Mouse (Mus musculus) intestine, embryonic 16.5 days (tissue): ENCODE measurements at regions not wholly inside any gene's neighbourhood (a gene's known extent, or its start where the extent isn't known, plus 50 kb on each side); places are given as distances from the start of the nearest gene placed in this dataset.
A peak's percentile ranks its signal among the peaks of the same experiment; 100 is the strongest.

Experiments
- ATAC-seq: fragments of 200-750 bp; cut with Nextera tagmentation; 2 replicates; pipeline ENCODE4 v1.8.0; 2017; ENCODE audit warnings: moderate TSS enrichment, moderate library complexity
- H3K27ac ChIP-seq: fragments of 300-500 bp; sonication (generic); 2 replicates; pipeline ENCODE4 v1.5.1; 2014; ENCODE audit warnings: mild to moderate bottlenecking, low read length
- H3K27me3 ChIP-seq: fragments of 300-500 bp; sonication (generic); replicated peaks from 2 replicates; pipeline ENCODE4 v1.6.1; 2014; ENCODE audit warnings: low read length, control low read depth, mixed read lengths; ENCODE audit not compliant: control insufficient read depth, insufficient read depth
- H3K36me3 ChIP-seq: fragments of 300-500 bp; sonication (generic); 2 replicates; pipeline ENCODE4 v1.6.1; 2014; ENCODE audit warnings: low read length, control low read depth; ENCODE audit not compliant: control insufficient read depth, insufficient read depth
- H3K4me1 ChIP-seq: fragments of 300-500 bp; sonication (generic); 2 replicates; pipeline ENCODE4 v1.6.1; 2014; ENCODE audit warnings: low read length, control low read depth, mixed read lengths; ENCODE audit not compliant: control insufficient read depth, insufficient read depth
- H3K4me2 ChIP-seq: fragments of 300-500 bp; sonication (generic); 2 replicates; pipeline ENCODE4 v1.6.1; 2014; ENCODE audit warnings: low read depth, low read length, control low read depth
- H3K4me3 ChIP-seq: fragments of 300-500 bp; sonication (generic); 2 replicates; pipeline ENCODE4 v1.5.1; 2014; ENCODE audit warnings: mild to moderate bottlenecking, low read length
- H3K9ac ChIP-seq: fragments of 300-500 bp; sonication (generic); 2 replicates; pipeline ENCODE4 v1.6.1; 2014; ENCODE audit warnings: low read depth, low read length
- H3K9me3 ChIP-seq: fragments of 300-500 bp; sonication (generic); 2 replicates; pipeline ENCODE4 v1.6.1; 2016; ENCODE audit warnings: low read length, control low read depth; ENCODE audit not compliant: control insufficient read depth
- WGBS: fragments of 180-500 bp; shearing (Covaris S2); extraction: QIAGEN DNeasy Blood & Tissue Kit; methylation state at CpG from one replicate; pipeline ENCODE4 v1.1.7; 2014; 5-methylcytosine and 5-hydroxymethylcytosine counted together

GRCm38 (mm10) chr2:137756220-137756619 lies 500.1 kb upstream of the Btbd3 start:
- Histone ChIP-seq H3K9me3 (no peaks in the 10 kb centered on the region), H3K36me3 (no peaks in the 10 kb centered on the region), H3K4me2 (no peak overlapping the region), H3K27me3 (no peaks in the 10 kb centered on the region), H3K4me3 (no peak overlapping the region), H3K4me1 (no peaks in the 10 kb centered on the region), H3K9ac (0 out of 2 replicates have a peak overlapping the region, but pooled peaks have one; percentile 33), H3K27ac (no peak overlapping the region)
- 0 out of 2 replicates have a peak, but pooled peaks have one; percentile 9 for ATAC-seq
- WGBS: 4% methylated on average over 3 of the region's 3 CpGs

GRCm38 (mm10) chr2:137754481-137754880 lies 501.9 kb upstream of the Btbd3 start:
- H3K36me3 ChIP-seq: no peaks in the 10 kb centered on the region
- WGBS: 90% methylated on average over 3 of the region's 3 CpGs
- ATAC-seq: no peak
- no peak overlapping the region for H3K27ac ChIP-seq
- H3K4me2 ChIP-seq: no peak overlapping the region
- no peak overlapping the region for H3K4me3 ChIP-seq
- H3K27me3 ChIP-seq: no peaks in the 10 kb centered on the region
- H3K9ac ChIP-seq: no peak overlapping the region
- no peaks in the 10 kb centered on the region for H3K4me1 ChIP-seq
- H3K9me3 ChIP-seq: no peaks in the 10 kb centered on the region

DNA sequence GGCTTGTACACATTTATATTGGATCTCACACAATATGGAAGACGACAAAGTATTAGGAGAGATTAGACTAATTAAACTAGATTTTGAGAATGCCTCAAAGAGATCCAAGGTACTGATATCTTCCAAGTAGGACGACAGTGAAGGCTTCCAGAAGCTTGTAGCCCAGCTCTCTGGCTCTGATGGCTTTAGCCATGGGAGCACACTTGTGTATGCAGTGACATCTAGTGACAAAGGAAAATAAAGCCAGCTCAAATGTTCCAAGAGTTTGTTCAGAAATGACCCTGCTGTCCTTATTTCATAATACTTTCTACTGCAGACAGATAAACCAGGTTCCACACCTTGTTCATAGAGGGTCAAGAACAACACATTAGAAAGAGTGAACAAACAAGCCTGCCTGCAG lies 524.0 kb upstream of the Btbd3 start:
- no peaks in the 10 kb centered on the region for H3K36me3 ChIP-seq
- H3K4me3 ChIP-seq: no peak overlapping the region
- H3K9ac ChIP-seq: no peak overlapping the region
- no peak overlapping the region for H3K4me2 ChIP-seq
- WGBS: 3% methylated on average over 2 of the region's 2 CpGs
- no peaks in the 10 kb centered on the region for H3K4me1 ChIP-seq
- H3K9me3 ChIP-seq: no peaks in the 10 kb centered on the region
- H3K27ac ChIP-seq: no peak overlapping the region
- no peaks in the 10 kb centered on the region for H3K27me3 ChIP-seq
- ATAC-seq: 0 out of 2 replicates have a peak, but pooled peaks have one; percentile 38

DNA sequence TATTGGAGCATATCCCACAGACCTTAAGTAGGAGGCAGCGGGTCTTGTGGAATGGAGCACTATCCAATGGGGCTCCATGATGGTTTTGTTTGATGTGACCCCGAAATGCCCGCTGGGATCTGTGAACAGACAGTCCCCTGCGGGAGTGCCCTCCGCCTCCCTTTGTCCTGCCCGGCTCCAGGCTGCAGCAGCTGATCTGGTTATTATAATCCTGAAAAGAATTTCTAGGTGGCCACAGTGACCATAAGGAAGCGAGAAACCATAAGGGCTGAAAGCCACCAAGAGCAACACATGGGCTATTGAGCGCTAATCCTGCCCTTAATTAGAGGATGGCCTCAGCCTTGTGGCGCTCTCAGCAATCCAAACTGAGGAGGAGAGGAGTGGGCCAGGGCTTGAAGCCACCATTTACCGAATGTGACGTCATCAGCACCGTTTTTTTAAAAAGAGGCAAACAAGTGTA lies 525.9 kb upstream of the Btbd3 start:
- Histone ChIP-seq H3K4me1 (no peaks in the 10 kb centered on the region), H3K9ac (no peak overlapping the region), H3K27me3 (no peaks in the 10 kb centered on the region), H3K4me2 (no peak overlapping the region), H3K27ac (no peak overlapping the region), H3K36me3 (no peaks in the 10 kb centered on the region), H3K4me3 (no peak overlapping the region), H3K9me3 (no peaks in the 10 kb centered on the region)
- ATAC-seq: no peak
- WGBS: 78% methylated on average over 12 of the region's 12 CpGs

DNA sequence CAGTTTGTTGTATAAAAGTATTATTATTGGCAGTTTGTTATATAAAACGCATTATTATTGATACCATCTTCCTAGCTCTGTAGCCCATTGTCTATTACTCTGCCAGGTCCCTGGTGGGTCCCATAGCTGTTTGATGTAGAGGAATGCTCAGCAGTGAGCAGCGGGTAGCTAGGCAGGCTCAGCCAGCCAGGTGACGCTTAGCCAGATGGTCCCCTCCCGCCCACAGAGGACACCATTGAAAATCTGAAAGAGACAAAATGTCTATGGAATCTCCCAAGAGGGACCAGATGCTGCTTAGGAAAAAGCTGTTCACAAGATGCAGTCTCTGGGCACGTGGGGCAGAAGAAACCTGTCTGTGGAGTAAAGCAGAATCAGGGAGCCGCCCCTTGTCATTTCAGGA lies 526.5 kb upstream of the Btbd3 start:
- no peak overlapping the region for H3K27ac ChIP-seq
- no peak overlapping the region for H3K9ac ChIP-seq
- no peak for ATAC-seq
- no peaks in the 10 kb centered on the region for H3K27me3 ChIP-seq
- 78% methylated on average over 6 of the region's 6 CpGs for WGBS
- H3K4me2 ChIP-seq: no peak overlapping the region
- H3K9me3 ChIP-seq: no peaks in the 10 kb centered on the region
- H3K36me3 ChIP-seq: no peaks in the 10 kb centered on the region
- no peaks in the 10 kb centered on the region for H3K4me1 ChIP-seq
- H3K4me3 ChIP-seq: no peak overlapping the region

DNA sequence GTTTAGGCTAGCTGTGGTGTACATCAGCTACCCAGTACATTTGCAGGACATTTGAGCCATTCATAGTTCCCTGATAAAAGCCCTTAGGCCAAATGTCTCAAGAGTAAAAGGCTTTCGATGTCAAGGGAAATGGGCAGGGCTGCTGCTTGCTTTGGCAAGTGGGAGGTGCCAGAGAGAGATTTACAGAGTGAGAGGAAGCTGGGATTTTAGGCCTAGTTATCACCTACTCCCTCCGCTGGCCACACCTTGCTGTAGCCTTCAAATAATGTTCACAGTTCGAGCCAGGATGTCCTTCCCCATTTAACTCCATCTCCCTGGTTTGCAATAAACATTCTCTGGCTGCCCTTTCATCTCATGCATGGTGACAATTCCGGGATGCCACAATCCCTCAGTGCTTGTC lies 527.2 kb upstream of the Btbd3 start:
- no peaks in the 10 kb centered on the region for H3K36me3 ChIP-seq
- ATAC-seq: no peak
- H3K27me3 ChIP-seq: no peaks in the 10 kb centered on the region
- 42% methylated on average over 4 of the region's 4 CpGs for WGBS
- H3K4me2 ChIP-seq: no peak overlapping the region
- H3K9me3 ChIP-seq: no peaks in the 10 kb centered on the region
- no peak overlapping the region for H3K9ac ChIP-seq
- H3K4me3 ChIP-seq: no peak overlapping the region
- no peak overlapping the region for H3K27ac ChIP-seq
- no peaks in the 10 kb centered on the region for H3K4me1 ChIP-seq

DNA sequence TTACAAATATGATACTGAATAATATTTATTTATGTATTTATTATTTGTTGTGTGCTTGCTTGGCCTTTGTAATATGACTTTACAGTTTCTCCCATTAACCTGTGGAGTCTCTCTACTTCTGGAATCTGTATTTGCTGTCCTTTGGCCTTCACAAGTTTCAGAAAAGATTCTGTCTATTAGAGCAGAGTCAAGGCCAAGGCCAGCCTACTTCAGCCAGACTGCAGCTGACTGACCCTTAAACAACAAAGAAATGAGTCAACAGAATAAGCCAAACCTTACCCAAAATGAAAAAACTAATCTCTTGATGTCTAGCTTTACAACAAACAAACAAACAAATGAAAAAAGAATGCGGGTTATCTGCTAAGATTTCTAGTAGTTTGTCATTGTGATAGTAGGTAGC lies 532.7 kb upstream of the Btbd3 start:
- Histone ChIP-seq H3K9ac (no peak overlapping the region), H3K36me3 (no peaks in the 10 kb centered on the region), H3K4me2 (no peak overlapping the region), H3K9me3 (no peaks in the 10 kb centered on the region), H3K4me1 (no peaks in the 10 kb centered on the region), H3K27ac (no peak overlapping the region), H3K27me3 (no peaks in the 10 kb centered on the region), H3K4me3 (no peak overlapping the region)
- no peak for ATAC-seq
- WGBS: 90% methylated on average over 1 of the region's 1 CpGs

DNA sequence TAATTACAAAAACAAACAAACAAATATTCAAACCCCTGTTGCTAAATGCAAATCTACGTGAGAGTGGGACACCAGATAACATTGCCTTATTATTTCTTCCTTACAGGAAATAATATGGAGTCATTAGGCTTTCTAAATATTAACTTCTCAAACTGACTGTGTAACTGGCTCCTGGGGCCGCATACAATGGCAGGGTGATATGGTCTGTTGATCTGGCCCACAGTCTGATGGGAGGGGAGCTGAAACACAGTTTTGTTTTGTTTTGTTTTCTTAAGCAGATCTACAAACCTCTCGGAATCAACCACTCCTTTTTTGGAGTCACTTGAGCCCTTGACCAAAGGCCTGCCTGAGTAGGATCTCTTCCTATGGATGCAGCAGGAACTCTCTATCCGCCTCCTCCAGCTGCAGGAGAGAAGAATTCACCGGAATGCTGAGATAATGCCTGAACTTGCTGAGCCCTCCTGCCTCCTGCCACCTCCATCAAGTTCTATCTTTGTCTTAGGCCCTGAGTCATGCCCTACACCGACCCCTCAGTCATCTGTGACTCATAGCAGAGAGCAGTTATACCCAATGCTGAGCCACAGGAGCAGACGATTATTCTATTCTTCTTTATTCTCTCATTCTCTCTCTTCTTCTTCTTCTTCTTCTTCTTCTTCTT lies 534.5 kb upstream of the Btbd3 start:
- Histone ChIP-seq H3K4me1 (no peaks in the 10 kb centered on the region), H3K9me3 (no peaks in the 10 kb centered on the region), H3K9ac (no peak overlapping the region), H3K27ac (no peak overlapping the region), H3K36me3 (no peaks in the 10 kb centered on the region), H3K4me2 (no peak overlapping the region), H3K27me3 (no peaks in the 10 kb centered on the region), H3K4me3 (no peak overlapping the region)
- ATAC-seq: no peak
- 54% methylated on average over 7 of the region's 7 CpGs for WGBS

GRCm38 (mm10) chr2:137715891-137716290 lies 540.5 kb upstream of the Btbd3 start:
- 78% methylated on average over 2 of the region's 2 CpGs for WGBS
- Histone ChIP-seq H3K9ac (no peak overlapping the region), H3K27me3 (no peaks in the 10 kb centered on the region), H3K4me3 (no peak overlapping the region), H3K4me2 (no peak overlapping the region), H3K27ac (no peak overlapping the region), H3K9me3 (no peaks in the 10 kb centered on the region), H3K4me1 (no peaks in the 10 kb centered on the region), H3K36me3 (no peaks in the 10 kb centered on the region)
- peak; percentile 60 for ATAC-seq

GRCm38 (mm10) chr2:137706528-137706988 lies 549.8 kb upstream of the Btbd3 start:
- H3K36me3 ChIP-seq: no peaks in the 10 kb centered on the region
- H3K9me3 ChIP-seq: no peaks in the 10 kb centered on the region
- 22% methylated on average over 4 of the region's 4 CpGs for WGBS
- no peak overlapping the region for H3K9ac ChIP-seq
- H3K4me1 ChIP-seq: no peaks in the 10 kb centered on the region
- H3K4me2 ChIP-seq: no peak overlapping the region
- no peak overlapping the region for H3K27ac ChIP-seq
- ATAC-seq: no peak
- H3K4me3 ChIP-seq: no peak overlapping the region
- H3K27me3 ChIP-seq: no peaks in the 10 kb centered on the region
